Mouse (Mus musculus) lung, adult 18-20 months (tissue): Measurements from ENCODE around the gene D430019H16Rik.

ENCODE experiments used
- DNase-seq, 2 experiments: peaks; one replicate each; pipeline ENCODE4 v3.0.0; 2022; ENCODE audit warnings: mixed read lengths in 2 of 2

The D430019H16Rik gene

DNA sequence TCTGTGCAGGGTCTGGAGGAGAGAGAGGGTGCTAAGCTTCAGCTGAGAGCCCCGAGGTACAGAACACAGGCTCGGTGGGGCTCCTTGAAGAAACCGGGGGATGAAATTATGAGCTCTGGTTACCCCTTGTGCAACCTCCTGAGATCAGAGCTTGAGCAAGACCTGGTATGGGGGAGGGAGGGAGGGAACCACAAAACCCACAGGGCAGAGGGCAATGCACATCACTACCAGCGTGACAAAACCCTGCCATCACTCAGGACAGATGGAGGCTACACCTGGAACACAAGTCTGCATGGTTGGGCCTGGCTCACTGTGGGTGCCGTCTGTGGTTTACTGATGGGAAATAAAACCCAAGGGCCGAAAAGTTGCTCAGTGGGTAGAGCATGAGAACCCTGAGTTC is 37.1 kb downstream of the D430019H16Rik start:
- DNase-seq = no peak

- DNase-seq = peak; percentile 65 to 75
Measured at GRCm38 (mm10) chr12:105494796-105495195, 41.1 kb downstream of the D430019H16Rik start.

GRCm38 (mm10) chr12:105497894-105498293 is 44.2 kb downstream of the D430019H16Rik start:
- peak; percentile 61 to 78 for DNase-seq

- no peak for DNase-seq
Measured at GRCm38 (mm10) chr12:105498423-105498822, 44.8 kb downstream of the D430019H16Rik start.

GRCm38 (mm10) chr12:105498842-105499241 is 45.2 kb downstream of the D430019H16Rik start:
- no peak for DNase-seq

GRCm38 (mm10) chr12:105500940-105501339 is 47.3 kb downstream of the D430019H16Rik start:
- no peak for DNase-seq

DNA sequence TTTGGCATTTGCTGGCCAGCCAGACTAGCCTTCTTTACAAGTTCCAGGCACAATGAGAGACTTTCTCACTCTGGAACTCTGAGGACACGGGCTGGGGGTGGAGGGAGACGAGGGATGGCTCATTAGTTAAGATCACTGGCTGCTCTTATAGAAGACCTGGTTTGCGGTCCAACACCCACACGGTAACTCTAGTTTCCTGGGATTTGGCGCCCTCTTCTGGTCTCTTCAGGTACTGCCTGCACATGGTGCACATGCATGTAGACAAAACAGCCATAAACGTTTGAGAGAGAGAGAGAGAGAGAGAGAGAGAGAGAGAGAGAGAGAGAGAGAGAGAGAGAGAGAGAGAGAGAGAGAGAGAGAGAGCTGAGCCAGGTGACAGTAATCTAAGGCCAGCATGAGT is 51.1 kb downstream of the D430019H16Rik start:
- no peak for DNase-seq

DNA sequence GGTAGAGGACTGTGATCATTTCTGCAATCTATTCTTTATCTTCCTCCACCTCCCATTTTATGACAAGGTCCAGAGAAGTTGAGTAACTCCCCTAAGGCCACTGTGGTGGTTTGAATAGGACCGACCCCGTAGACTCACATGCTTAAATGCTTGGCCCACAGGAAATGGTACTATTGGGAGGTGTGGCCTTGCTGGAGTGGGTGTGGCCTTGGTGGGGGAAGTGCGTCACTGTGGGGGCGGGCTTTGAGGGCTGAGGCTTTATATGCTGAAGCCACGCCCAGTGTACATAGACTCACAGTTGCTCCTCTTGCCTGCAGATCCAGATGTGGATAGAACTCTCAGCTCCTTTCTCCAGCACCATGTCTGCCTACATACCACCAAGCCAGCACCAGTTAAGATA is 57.5 kb downstream of the D430019H16Rik start:
- no peak for DNase-seq

DNA sequence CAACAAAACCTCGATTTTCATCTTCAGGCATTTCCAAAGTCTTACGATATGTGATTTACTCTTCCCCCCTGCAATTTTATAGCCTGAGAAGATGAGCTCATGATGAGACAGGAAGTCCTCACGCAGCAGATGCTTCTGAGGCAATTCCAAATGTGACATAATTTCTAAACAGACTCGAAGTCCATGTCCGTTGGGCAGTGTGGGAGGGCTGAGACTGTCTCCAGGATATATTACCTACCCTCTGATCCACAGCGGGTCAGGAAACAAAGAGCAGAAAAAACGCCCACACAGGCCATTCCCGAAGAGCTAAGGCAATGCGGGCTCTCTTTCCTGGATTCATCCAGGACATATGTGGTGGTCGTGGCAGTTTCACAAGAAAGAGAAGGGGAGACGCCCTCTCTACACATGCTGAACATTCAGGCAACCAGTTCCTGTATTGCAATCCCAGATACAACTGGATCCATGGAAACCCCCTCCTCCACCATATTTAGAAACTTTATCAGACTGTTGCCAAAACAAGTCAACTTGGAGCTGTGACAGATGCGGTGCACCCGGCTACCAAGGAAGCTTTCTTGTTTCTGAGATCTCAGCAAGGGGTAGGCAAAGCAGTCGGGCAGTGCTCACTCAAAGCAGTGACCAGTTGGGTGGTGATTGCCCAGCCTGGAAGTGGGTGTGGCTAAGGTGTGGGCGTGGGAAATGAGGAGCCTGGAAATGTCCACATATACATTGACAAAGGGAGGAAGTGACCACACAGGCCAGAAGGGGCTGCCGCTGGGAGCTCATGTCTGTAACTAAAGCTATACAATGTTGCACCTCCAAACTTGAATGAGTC is 58.2 kb downstream of the D430019H16Rik start:
- DNase-seq = peak; percentile 33 to 34

GRCm38 (mm10) chr12:105514111-105514510 is 60.5 kb downstream of the D430019H16Rik start:
- DNase-seq = no peak

DNA sequence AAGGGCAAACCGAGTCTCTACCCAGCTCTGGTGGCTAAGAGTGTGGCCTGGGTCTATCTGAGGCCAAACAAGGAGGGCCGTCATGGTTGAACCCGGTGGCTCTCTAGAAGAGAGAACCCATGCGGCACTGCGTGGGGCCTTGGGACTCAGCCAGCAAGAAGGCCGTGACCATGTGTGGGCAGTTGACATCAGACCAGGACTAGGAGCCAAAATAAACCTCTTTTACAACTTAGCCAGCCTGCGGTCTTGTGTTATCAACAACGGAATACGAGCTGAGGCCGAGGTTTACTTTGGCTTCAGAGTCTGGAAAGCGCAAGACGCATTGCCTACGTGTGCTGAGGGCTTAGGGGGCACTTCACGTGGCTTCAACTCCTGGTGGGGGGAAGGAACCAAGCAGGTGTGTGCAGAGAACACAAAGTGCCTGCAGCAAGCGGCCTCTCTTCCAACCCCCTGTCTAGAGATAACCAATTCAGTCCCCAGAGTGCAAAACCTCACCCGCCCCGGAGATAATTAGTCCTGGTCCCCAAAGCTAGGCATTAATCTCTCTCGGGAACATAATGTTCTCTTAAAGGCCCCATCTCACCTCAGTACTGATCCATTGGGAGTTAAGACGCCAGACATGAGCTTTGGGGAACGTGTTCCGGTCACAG is 63.5 kb downstream of the D430019H16Rik start:
- peak; percentile 57 to 74 for DNase-seq

DNA sequence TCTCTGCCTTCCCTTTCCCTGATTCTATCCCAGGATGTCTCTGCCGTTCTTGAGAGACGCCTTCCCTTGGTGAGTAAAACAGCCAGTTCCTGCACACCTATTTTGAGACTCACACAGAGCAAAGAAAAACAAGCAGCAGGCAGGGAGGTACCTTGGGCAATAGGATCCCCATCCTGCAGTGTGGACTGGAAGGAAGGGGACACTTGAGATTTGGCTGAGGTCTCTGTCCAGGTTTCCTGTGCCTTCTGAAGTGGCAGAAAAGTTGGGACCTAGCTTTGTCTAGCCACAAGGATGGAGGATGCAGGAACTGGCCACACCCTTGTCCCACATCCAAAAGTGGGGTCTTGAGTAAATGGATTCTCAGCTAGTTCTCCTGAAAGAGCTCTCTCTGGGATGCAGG is 66.2 kb downstream of the D430019H16Rik start:
- no peak for DNase-seq

- no peak for DNase-seq
Measured at GRCm38 (mm10) chr12:105521170-105521762, 67.6 kb downstream of the D430019H16Rik start.

- peak in 1 of 2 experiments; percentile 37 for DNase-seq
Measured at GRCm38 (mm10) chr12:105523737-105524136, 70.1 kb downstream of the D430019H16Rik start.

- no peak for DNase-seq
Measured at GRCm38 (mm10) chr12:105526186-105526585, 72.5 kb downstream of the D430019H16Rik start.

GRCm38 (mm10) chr12:105526829-105527228 is 73.2 kb downstream of the D430019H16Rik start:
- peak; percentile 80 to 88 for DNase-seq

DNA sequence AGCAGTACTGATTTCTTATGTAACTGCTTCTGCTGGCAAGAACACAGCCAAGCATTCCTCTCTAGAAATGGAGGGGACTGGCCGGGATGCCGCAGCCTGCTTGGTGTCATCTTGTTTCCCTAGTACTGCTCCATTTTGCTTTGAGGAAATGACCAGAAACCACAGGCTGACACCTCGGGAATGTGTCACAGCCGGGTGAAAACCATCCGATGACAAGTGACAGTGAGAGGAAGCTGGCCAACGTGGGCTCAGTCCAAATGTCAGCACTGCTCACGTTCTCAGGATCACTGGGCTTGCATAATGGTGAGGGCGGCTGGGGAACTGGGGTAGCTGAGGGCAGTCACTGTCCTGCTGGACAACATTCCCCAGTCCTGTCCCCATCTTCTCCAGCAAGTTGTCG is 75.9 kb downstream of the D430019H16Rik start:
- peak; percentile 33 to 44 for DNase-seq

DNA sequence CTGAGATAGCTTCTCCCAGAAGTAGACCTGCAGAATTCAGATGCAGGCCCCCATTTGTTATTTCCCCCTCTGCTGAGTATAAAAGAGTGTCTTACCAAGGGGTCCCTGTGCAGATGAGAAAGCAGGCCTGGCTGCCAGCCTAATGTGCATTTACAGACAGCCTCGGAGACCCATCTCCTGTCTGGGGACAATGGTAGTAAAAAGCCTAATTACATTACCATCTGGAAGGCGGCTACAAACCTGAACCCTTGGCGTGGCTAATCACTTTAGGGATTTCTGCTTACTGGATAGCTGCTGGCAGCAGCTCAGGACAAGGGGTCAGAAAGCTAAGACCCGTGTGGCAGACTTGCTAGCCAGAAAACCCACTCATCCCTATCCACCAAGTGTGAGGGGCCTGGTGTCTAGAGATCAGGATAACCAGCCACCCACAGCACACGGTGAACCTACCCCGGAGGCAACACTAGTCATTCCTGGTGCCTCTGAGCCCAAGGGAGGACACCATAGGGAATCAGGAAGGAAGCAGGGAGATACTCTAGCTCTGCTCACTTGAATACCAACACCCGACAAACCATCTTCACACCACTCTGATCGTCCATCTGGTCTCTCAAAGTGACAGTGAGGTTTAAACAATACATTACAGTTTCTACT is 78.2 kb downstream of the D430019H16Rik start:
- no peak for DNase-seq

GRCm38 (mm10) chr12:105534842-105535241 is 81.2 kb downstream of the D430019H16Rik start:
- no peak for DNase-seq

GRCm38 (mm10) chr12:105535968-105536760 is 82.5 kb downstream of the D430019H16Rik start:
- DNase-seq = peak in 1 of 2 experiments; percentile 37

DNA sequence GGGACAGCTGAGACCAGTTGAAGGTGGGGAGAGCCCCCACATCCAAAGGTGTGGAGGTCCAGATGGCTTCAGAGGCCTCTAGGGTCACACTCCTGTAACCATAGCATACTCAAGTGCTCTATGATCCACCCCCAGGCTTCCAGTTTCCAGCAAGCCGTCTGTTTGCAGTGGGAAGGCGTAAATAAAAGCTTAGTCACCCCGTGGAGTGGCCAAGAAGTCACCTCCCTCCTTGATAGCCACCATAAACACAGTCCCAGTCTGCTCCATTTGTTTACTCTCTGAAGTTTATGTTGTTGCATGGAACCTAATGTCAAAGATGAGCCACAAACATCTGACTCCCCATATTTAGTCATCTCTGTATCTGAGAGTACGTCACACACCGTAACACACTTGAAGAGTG is 83.5 kb downstream of the D430019H16Rik start:
- DNase-seq = peak in 1 of 2 experiments; percentile 46

DNA sequence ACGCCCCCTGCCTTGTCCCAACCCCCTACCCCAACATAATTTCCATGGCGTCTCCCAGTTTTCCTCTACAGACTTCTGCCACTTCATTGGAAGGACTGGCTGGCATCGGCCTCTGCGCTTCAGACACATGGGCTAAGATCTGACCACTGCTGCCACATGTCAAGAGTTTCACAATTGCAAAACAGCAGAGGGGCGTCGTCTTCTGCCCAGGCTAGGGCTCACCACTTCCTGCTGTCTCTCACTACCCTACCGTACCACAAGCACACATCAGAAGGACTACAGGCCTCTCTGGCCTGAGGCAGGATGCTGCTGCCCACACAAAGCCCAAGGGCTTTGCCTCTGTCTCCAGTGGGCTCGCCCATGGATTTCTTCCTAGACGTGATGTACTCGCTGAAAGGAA is 86.0 kb downstream of the D430019H16Rik start:
- no peak for DNase-seq
